Mouse (Mus musculus) spleen, adult 2 months (tissue): ENCODE measurements around the gene Cfap74.

Experiments used
- CTCF ChIP-seq: fragments of 200-500 bp; IDR thresholded peaks from 2 replicates; pipeline ENCODE4 v1.5.1; 2011; ENCODE audit warnings: mild to moderate bottlenecking, inconsistent platforms; ENCODE audit not compliant: insufficient read depth, insufficient read length, insufficient replicate concordance; ENCODE audit errors: extremely low read depth
- POLR2A ChIP-seq: fragments of 200-500 bp; IDR thresholded peaks from 2 replicates; pipeline ENCODE4 v1.6.1; 2011; ENCODE audit warnings: low read depth, low read length, inconsistent platforms

DNA sequence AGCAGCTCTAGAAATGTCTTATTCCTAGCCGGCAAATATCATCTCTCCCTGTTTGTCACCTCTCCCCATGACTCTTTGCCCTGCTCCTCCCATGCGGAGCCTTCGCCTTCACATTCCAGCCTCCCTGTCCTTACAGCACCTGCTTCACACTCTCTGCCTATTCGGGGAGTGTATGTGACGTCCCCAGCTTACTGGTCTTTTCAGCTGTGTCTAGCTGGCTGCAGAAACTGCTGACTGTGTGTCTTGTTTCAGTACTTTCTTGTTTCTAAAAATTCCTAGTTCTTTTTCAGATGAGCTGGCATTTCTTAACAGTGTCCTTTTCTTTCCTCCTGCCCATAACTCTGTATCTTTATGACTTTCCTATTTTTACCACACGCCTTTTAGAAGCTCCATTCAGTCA, 23.4 kb downstream of the Cfap74 start:
- TF ChIP-seq CTCF (no peak), POLR2A (no peak)
